Mouse (Mus musculus) neural tube, embryonic 11.5 days (tissue): Measurements from ENCODE around the gene Arf6. TPM values are rescaled to one million over a fixed set of nuclear protein-coding genes. Genes with fewer than 3 reads are reported as not detected.

Experiments
- ATAC-seq: fragments of 200-750 bp; cut with Nextera tagmentation; 2 replicates; pipeline ENCODE4 v1.8.0; 2017; ENCODE audit warnings: moderate number of reproducible peaks, mild to moderate bottlenecking, moderate TSS enrichment, moderate library complexity; ENCODE audit not compliant: insufficient read depth, low FRiP score, low TSS enrichment
- DNase-seq: peaks from one replicate; pipeline ENCODE4 v3.0.0-alpha.2; 2015; ENCODE audit warnings: low spot score
- H3K27ac ChIP-seq: fragments of 300-500 bp; sonication (generic); 2 replicates; pipeline ENCODE4 v1.5.1; 2014; ENCODE audit warnings: low read depth, mild to moderate bottlenecking, low read length
- H3K27me3 ChIP-seq: fragments of 300-500 bp; sonication (generic); 2 replicates; pipeline ENCODE4 v1.6.1; 2014; ENCODE audit warnings: mild to moderate bottlenecking, low read length, mixed read lengths; ENCODE audit not compliant: control insufficient read depth, insufficient read depth
- H3K36me3 ChIP-seq: fragments of 300-500 bp; sonication (generic); 2 replicates; pipeline ENCODE4 v1.6.1; 2014; ENCODE audit warnings: mild to moderate bottlenecking, low read length, moderate library complexity, mixed read lengths; ENCODE audit not compliant: control insufficient read depth, insufficient read depth
- H3K4me1 ChIP-seq: fragments of 300-500 bp; sonication (generic); 2 replicates; pipeline ENCODE4 v1.6.1; 2014; ENCODE audit warnings: low read length, mixed read lengths; ENCODE audit not compliant: control insufficient read depth, insufficient read depth
- H3K4me2 ChIP-seq: fragments of 300-500 bp; sonication (generic); 2 replicates; pipeline ENCODE4 v1.6.1; 2014; ENCODE audit warnings: low read depth, mild to moderate bottlenecking, moderate library complexity
- H3K4me3 ChIP-seq: fragments of 300-500 bp; sonication (generic); 2 replicates; pipeline ENCODE4 v1.5.1; 2014; ENCODE audit warnings: low read depth, low read length
- H3K9ac ChIP-seq: fragments of 300-500 bp; sonication (generic); 2 replicates; pipeline ENCODE4 v1.6.1; 2014; ENCODE audit warnings: mild to moderate bottlenecking, low read length
- H3K9me3 ChIP-seq: fragments of 300-500 bp; sonication (generic); 2 replicates; pipeline ENCODE4 v1.6.1; 2016; ENCODE audit warnings: low read length; ENCODE audit not compliant: control insufficient read depth
- WGBS: fragments of 180-500 bp; shearing (Covaris S2); extraction: QIAGEN DNeasy Blood & Tissue Kit; methylation state at CpG from one replicate; pipeline ENCODE4 v1.1.7; 2014; 5-methylcytosine and 5-hydroxymethylcytosine counted together
- polyA plus RNA-seq: library from polyadenylated mRNA; unstranded; fragments of >200 nt; fragmentation: Nextera tagmentation; extraction: Ambion mirVana; gene quantifications from 2 replicates; pipeline ENCODE4 v1.2.1, GENCODE M21; 2014

The Arf6 gene
- polyA plus RNA-seq, 1 experiment from 2014 or later = 52.4 TPM

- H3K27ac ChIP-seq = no peak overlapping the region
- H3K4me3 ChIP-seq = no peak overlapping the region
- H3K4me1 ChIP-seq = no peaks in the 10 kb centered on the region
- ATAC-seq (no peak), DNase-seq (no peak)
- no peaks in the 10 kb centered on the region for H3K27me3 ChIP-seq
- 85% methylated on average over 10 of the region's 10 CpGs for WGBS
- H3K9ac ChIP-seq = no peak overlapping the region
- no peaks in the 10 kb centered on the region for H3K9me3 ChIP-seq
- H3K36me3 ChIP-seq = no peaks in the 10 kb centered on the region
- no peak overlapping the region for H3K4me2 ChIP-seq
Measured at GRCm38 (mm10) chr12:69393076-69393475, 21.1 kb downstream of the Arf6 start.

DNA sequence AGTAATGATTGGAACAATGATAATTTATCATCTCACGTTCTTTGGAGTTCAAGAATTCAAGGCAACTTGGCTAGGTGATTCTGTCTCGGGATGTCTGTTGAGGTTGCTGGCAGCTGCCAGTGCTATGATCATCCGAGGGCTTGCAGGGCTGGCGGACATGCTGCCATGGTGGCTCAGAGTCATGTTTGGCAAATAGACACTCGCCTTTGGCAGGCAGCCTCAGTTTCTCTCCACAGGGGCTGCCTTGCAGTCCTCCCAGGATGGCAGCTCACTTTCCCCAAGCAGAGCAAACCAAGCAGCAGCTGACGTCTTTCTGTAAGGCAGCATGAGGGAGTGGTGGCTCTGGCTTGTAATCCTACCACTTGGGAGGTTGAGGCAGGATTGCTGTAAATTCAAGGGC, 22.5 kb downstream of the Arf6 start:
- Histone ChIP-seq H3K36me3 (no peaks in the 10 kb centered on the region), H3K4me3 (no peak overlapping the region), H3K9ac (no peak overlapping the region), H3K4me1 (no peaks in the 10 kb centered on the region), H3K9me3 (no peaks in the 10 kb centered on the region), H3K27me3 (no peaks in the 10 kb centered on the region), H3K4me2 (no peak overlapping the region), H3K27ac (no peak overlapping the region)
- WGBS = 85% methylated on average over 6 of the region's 6 CpGs
- DNase-seq (no peak), ATAC-seq (no peak)

DNA sequence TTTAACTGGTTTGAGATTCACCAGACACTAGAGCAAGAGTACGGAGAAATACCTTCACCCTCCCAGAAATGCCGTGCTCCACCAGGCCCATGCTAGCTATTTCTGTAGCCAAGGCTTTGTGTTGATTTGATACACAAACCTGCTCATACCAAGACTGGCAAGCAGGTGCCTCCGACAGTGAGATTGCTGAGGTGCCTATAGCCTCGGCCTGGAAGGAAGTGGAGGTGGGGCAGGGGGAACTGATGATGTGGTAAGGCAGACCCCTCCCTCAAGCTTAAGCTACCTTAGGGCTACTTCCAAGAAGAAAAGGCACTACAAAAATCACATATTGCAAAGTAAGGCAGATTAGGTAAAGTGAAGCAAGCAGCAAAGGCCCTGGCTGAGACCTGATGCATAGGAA, 28.4 kb downstream of the Arf6 start:
- ATAC-seq (no peak), DNase-seq (no peak)
- Histone ChIP-seq H3K9ac (no peak overlapping the region), H3K9me3 (no peaks in the 10 kb centered on the region), H3K27me3 (no peaks in the 10 kb centered on the region), H3K36me3 (no peaks in the 10 kb centered on the region), H3K4me3 (no peak overlapping the region), H3K27ac (no peak overlapping the region), H3K4me1 (no peaks in the 10 kb centered on the region), H3K4me2 (no peak overlapping the region)
- 86% methylated on average over 4 of the region's 4 CpGs for WGBS

DNA sequence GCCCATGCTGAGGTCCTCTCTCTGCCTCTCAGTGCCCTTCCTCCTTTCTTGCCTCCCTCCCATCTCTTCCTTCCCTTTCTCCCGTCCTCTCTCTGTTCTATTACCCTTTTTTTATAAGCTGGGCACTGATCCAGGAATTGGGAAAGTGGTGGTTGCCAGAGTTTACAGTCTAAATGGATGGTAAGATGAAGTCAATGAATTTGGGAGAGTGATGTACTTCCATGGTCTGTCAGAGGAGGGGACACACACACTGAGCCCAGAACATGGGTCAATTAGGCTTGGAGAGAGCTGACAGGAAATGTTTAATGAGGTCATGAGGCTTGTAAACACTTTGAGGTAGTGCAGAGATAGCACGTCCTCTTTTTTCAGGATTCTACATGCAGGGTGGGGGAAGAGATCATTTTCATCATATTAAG, 28.9 kb downstream of the Arf6 start:
- Histone ChIP-seq H3K27me3 (no peaks in the 10 kb centered on the region), H3K9me3 (no peaks in the 10 kb centered on the region), H3K4me3 (no peak overlapping the region), H3K4me2 (no peak overlapping the region), H3K4me1 (no peaks in the 10 kb centered on the region), H3K9ac (no peak overlapping the region), H3K27ac (no peak overlapping the region), H3K36me3 (no peaks in the 10 kb centered on the region)
- DNase-seq (no peak), ATAC-seq (no peak)
- WGBS = 41% methylated on average over 2 of the region's 2 CpGs

- H3K4me1 ChIP-seq = no peaks in the 10 kb centered on the region
- no peak overlapping the region for H3K4me3 ChIP-seq
- H3K27me3 ChIP-seq = no peaks in the 10 kb centered on the region
- H3K27ac ChIP-seq = no peak overlapping the region
- ATAC-seq (no peak), DNase-seq (no peak)
- H3K36me3 ChIP-seq = no peaks in the 10 kb centered on the region
- H3K9me3 ChIP-seq = no peaks in the 10 kb centered on the region
- no peak overlapping the region for H3K4me2 ChIP-seq
- no peak overlapping the region for H3K9ac ChIP-seq
- WGBS = 72% methylated on average over 9 of the region's 9 CpGs
Measured at GRCm38 (mm10) chr12:69402100-69402499, 30.1 kb downstream of the Arf6 start.

- ATAC-seq = no peak
- no peak overlapping the region for H3K9ac ChIP-seq
- 90% methylated on average over 13 of the region's 13 CpGs for WGBS
Measured at GRCm38 (mm10) chr12:69402594-69403167, 30.7 kb downstream of the Arf6 start.

DNA sequence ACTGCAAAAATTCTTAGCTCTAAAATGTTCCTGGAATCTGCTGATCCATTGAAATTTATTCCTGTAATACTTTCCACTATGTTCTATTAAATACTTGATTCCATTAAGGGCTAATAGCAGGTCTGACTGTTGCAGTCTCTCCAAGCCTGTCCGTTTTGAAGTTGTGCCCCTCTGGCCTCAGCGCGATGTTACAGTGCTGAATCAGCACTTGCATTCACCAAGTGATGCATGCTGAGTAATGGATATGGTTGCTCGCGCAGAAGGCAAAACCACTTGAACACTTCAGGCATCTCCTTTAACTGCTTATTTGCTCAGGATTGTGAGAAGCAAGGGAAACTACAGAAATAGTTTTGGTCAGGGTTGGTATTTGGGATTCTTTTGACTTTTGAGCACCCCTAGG, 38.8 kb downstream of the Arf6 start:
- Histone ChIP-seq H3K4me3 (no peak overlapping the region), H3K4me2 (no peak overlapping the region), H3K36me3 (no peaks in the 10 kb centered on the region), H3K27ac (no peak overlapping the region), H3K27me3 (no peaks in the 10 kb centered on the region), H3K4me1 (no peaks in the 10 kb centered on the region), H3K9me3 (no peaks in the 10 kb centered on the region), H3K9ac (no peak overlapping the region)
- whole genome bisulfite sequencing = 78% methylated on average over 5 of the region's 5 CpGs
- DNase-seq (no peak), ATAC-seq (no peak)

More at GRCm38 (mm10) chr12:69402594-69403167, 30.7 kb downstream of the Arf6 start:
- Histone ChIP-seq H3K36me3 (no peaks in the 10 kb centered on the region), H3K9me3 (no peaks in the 10 kb centered on the region), H3K4me1 (no peaks in the 10 kb centered on the region), H3K4me2 (no peak overlapping the region), H3K27ac (no peak overlapping the region), H3K4me3 (no peak overlapping the region), H3K27me3 (no peaks in the 10 kb centered on the region)
- DNase-seq = no peak

- Histone ChIP-seq H3K4me1 (no peaks in the 10 kb centered on the region), H3K9ac (no peak overlapping the region), H3K27ac (no peak overlapping the region), H3K36me3 (no peaks in the 10 kb centered on the region), H3K9me3 (no peaks in the 10 kb centered on the region), H3K27me3 (no peaks in the 10 kb centered on the region), H3K4me3 (no peak overlapping the region), H3K4me2 (no peak overlapping the region)
- 54% methylated on average over 4 of the region's 4 CpGs for WGBS
- no peak for ATAC-seq
- DNase-seq = no peak
Measured at GRCm38 (mm10) chr12:69411936-69412335, 40.0 kb downstream of the Arf6 start.

GRCm38 (mm10) chr12:69413303-69413702, 41.4 kb downstream of the Arf6 start:
- DNase-seq (no peak), ATAC-seq (no peak)
- no peak overlapping the region for H3K4me2 ChIP-seq
- no peaks in the 10 kb centered on the region for H3K36me3 ChIP-seq
- H3K4me1 ChIP-seq = no peaks in the 10 kb centered on the region
- H3K9me3 ChIP-seq = no peaks in the 10 kb centered on the region
- H3K9ac ChIP-seq = no peak overlapping the region
- no peak overlapping the region for H3K27ac ChIP-seq
- WGBS = 88% methylated on average over 3 of the region's 3 CpGs
- H3K27me3 ChIP-seq = no peaks in the 10 kb centered on the region
- H3K4me3 ChIP-seq = no peak overlapping the region
